Mouse (Mus musculus) G1E (cell line): ENCODE measurements around the gene Paqr5. TPM values are rescaled to one million over a fixed set of nuclear protein-coding genes. Genes with fewer than 3 reads are reported as not detected.

ENCODE experiments used
- ATAC-seq: 2 replicates; pipeline ENCODE4 v1.8.0; 2016; ENCODE audit warnings: mild to moderate bottlenecking; ENCODE audit not compliant: insufficient number of reproducible peaks, poor library complexity, low FRiP score, severe bottlenecking; ENCODE audit errors: extremely low read depth
- DNase-seq: peaks from one replicate; pipeline ENCODE4 v3.0.0; 2012; ENCODE audit warnings: low spot score
- H3K27me3 ChIP-seq: 2 replicates; pipeline ENCODE4 v1.6.1; 2012; ENCODE audit warnings: mild to moderate bottlenecking, low read length, inconsistent platforms; ENCODE audit not compliant: insufficient read depth
- H3K36me3 ChIP-seq: replicated peaks from 2 replicates; pipeline ENCODE3; 2012; ENCODE audit warnings: mild to moderate bottlenecking, inconsistent platforms
- H3K4me1 ChIP-seq: 2 replicates; pipeline ENCODE4 v1.6.1; 2012; ENCODE audit warnings: low read depth, low read length, inconsistent platforms, mixed read lengths; ENCODE audit not compliant: insufficient read depth
- H3K4me3 ChIP-seq: 2 replicates; pipeline ENCODE4 v1.5.1; 2012; ENCODE audit warnings: low read depth, mild to moderate bottlenecking, inconsistent platforms, low read length, moderate library complexity, mixed read lengths
- H3K9me3 ChIP-seq: replicated peaks from 2 replicates; pipeline ENCODE4 v1.6.1; 2012; ENCODE audit warnings: inconsistent platforms
- CTCF ChIP-seq: IDR thresholded peaks from 2 replicates; pipeline ENCODE4 v1.5.1; 2012; ENCODE audit warnings: low read depth, low read length, inconsistent platforms, mixed read lengths
- GATA1 ChIP-seq: IDR thresholded peaks from 2 replicates; pipeline ENCODE4 v1.6.1; 2012; ENCODE audit warnings: borderline replicate concordance, low read length, inconsistent platforms, mixed read lengths
- GATA2 ChIP-seq: IDR thresholded peaks from 2 replicates; pipeline ENCODE4 v1.6.1; 2012; ENCODE audit warnings: low read depth, low read length, inconsistent platforms, borderline replicate concordance
- POLR2AphosphoS5 ChIP-seq: IDR thresholded peaks from 2 replicates; pipeline ENCODE4 v1.6.1; 2012; ENCODE audit warnings: low read depth, low read length, inconsistent platforms; ENCODE audit not compliant: insufficient replicate concordance
- TAL1 ChIP-seq: conservative IDR thresholded peaks from 2 replicates; pipeline ENCODE4 v1.6.1; 2012; ENCODE audit warnings: low read depth, low read length, inconsistent platforms, mixed read lengths
- polyA plus RNA-seq: library from polyadenylated mRNA; stranded (reverse); fragments of >175 nt; gene quantifications from 2 replicates; pipeline ENCODE4 v1.2.3, GENCODE M21; 2012
- total RNA-seq, 2 experiments: library from RNA; stranded (forward) in 1 of 2; stranded (reverse) in 1 of 2; fragments of 200-1000 nt in 1 of 2; fragments of >200 nt in 1 of 2; fragmentation: Nextera tagmentation in 1 of 2; gene quantifications; 2 replicates each; pipeline ENCODE4 v1.2.3; 2014 to 2017

Paqr5 gene
- total and polyA plus RNA-seq, 3 experiments: 0.22 TPM; not detected in 2

DNA sequence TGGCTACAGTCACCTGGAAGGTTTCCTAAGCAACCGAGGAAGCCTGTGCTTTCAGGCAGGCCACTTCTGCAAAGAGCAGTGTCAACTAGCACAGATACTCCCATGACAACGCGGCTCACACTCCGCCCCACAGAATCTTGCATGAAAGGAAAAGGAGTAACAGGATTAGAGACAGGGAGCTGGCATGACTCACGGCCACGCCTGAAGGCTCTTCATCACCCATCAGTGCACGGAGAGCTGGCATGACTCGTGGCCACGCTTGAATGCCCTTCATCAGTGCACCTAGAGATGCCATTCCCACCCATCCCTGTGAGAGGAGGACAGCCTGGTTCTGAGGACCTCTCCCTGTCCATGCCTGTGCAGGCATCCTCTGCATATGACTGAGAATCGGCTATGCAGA, 59.3 kb downstream of the Paqr5 start:
- TF ChIP-seq GATA2 (no peak), GATA1 (no peak)
- 0 out of 2 replicates have a peak, but pooled peaks cover 3% of the 10 kb centered on the region for H3K4me1 ChIP-seq
- no peaks in the 10 kb centered on the region for H3K36me3 ChIP-seq
- no peaks in the 10 kb centered on the region for H3K9me3 ChIP-seq
- H3K27me3 ChIP-seq: peaks cover 60% of the 10 kb centered on the region
- DNase-seq (no peak), ATAC-seq (no peak)
- H3K4me3 ChIP-seq: no peak overlapping the region

DNA sequence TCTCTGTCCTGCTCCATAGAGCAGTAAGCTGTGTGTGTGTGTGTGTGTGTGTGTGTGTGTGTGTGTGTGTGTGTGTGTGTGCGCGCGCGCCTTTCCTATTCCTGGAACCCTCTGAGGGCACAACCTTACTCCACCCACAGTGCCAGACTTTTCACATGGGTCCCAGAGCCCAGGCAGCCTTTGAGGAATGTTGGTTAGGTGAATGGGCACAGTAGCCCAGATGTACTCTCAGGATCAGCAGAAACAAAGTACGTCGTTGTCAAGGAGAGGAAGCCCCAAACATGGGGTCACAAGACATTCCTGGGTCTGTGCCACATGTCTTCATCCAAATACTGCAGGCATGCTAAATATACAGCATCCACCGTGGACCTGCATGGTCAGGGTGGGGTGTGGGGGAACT, 60.7 kb downstream of the Paqr5 start:
- H3K36me3 ChIP-seq: no peaks in the 10 kb centered on the region
- peaks cover 6% of the 10 kb centered on the region for H3K4me1 ChIP-seq
- no peak overlapping the region for H3K4me3 ChIP-seq
- peaks cover 65% of the 10 kb centered on the region for H3K27me3 ChIP-seq
- DNase-seq (no peak), ATAC-seq (no peak)
- no peak for TF ChIP-seq TAL1
- TF ChIP-seq POLR2AphosphoS5: no peak
- TF ChIP-seq GATA2: no peak
- no peak for TF ChIP-seq GATA1
- no peak for TF ChIP-seq CTCF
- H3K9me3 ChIP-seq: no peaks in the 10 kb centered on the region

DNA sequence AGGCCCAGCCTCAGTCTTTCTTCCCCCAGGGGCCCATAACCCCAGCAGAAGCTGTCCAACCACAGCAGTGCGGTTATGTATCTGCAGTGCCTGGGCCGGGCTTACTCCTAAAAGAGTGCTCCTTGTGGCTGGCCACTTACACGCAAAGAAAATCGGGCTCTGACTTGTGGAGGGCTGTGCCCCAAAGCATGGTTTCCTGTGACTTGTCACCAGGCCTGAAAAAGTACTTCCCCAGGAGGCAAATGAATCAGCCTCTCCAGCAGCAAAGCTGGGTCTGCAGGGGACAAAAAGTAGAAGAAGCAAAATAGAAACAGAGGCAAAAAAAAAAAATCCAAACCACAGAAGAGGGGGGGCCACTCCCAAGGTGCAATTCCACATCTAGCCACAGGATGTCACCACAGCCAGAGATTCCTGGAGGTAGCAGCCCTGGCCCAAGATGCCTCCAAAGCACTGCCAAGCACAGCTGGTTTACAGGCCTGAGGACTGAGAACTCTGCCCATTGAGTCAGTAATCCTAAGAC, 61.2 kb downstream of the Paqr5 start:
- Histone ChIP-seq H3K9me3 (no peaks in the 10 kb centered on the region), H3K27me3 (peaks cover 64% of the 10 kb centered on the region), H3K36me3 (no peaks in the 10 kb centered on the region), H3K4me1 (peaks cover 9% of the 10 kb centered on the region), H3K4me3 (no peak overlapping the region)
- ATAC-seq: no peak
- DNase-seq: peak; percentile 33
- TF ChIP-seq CTCF: peak; percentile 52; the same call in 1 of the 2 replicates
- no peak for TF ChIP-seq TAL1

DNA sequence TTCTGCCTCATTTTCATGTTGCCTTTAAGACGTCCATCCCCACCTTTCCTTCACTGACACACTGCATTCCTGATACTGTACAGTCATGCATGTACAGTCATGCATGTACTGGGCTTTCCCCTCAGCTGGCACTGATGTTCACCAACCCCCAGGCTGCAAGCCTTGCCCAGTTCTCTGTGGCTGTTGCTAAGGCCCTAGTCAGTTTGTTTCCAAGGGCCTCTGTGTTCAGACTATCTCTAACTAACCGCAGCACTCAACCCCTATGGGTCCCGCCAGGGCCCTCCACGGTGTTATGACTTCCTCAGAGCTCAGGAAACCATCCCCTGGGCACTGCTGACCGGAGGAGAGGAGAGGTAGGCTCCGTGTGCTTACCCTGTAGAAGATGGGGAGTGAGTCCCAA, 63.3 kb downstream of the Paqr5 start:
- peaks cover 53% of the 10 kb centered on the region for H3K27me3 ChIP-seq
- no peaks in the 10 kb centered on the region for H3K36me3 ChIP-seq
- TF ChIP-seq GATA2: no peak
- no peak for TF ChIP-seq POLR2AphosphoS5
- no peak for TF ChIP-seq TAL1
- TF ChIP-seq CTCF: no peak
- no peak for TF ChIP-seq GATA1
- no peak overlapping the region for H3K4me3 ChIP-seq
- ATAC-seq (no peak), DNase-seq (no peak)
- H3K4me1 ChIP-seq: peaks cover 9% of the 10 kb centered on the region
- H3K9me3 ChIP-seq: no peaks in the 10 kb centered on the region

DNA sequence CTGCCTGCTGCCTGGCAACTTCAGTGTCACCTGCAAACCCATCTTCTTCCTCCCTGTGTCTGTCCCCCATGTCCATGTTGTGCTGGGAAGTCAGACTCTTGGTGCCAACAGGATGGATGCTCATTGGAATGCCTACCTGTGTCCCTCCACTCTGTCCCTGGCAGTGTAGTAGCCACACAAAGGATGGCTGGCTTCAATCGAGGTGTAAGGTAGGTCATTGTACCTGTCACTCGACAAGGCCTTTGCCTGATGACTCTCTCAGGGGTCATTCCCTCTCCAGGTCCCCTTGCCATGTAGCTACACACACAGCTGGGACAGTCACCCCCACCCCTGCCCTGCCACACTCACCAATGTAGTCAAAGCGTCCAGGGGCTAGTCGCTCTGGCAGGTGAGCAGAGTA, 65.5 kb downstream of the Paqr5 start:
- Histone ChIP-seq H3K9me3 (no peaks in the 10 kb centered on the region), H3K4me3 (0 out of 2 replicates have a peak overlapping the region, but pooled peaks have one; percentile 1), H3K4me1 (peaks cover 9% of the 10 kb centered on the region), H3K36me3 (no peaks in the 10 kb centered on the region), H3K27me3 (peaks cover 47% of the 10 kb centered on the region)
- no peak for ATAC-seq
- TF ChIP-seq TAL1: no peak
- no peak for TF ChIP-seq GATA2
- TF ChIP-seq GATA1: no peak
- no peak for TF ChIP-seq POLR2AphosphoS5
- TF ChIP-seq CTCF: no peak
- DNase-seq: no peak

DNA sequence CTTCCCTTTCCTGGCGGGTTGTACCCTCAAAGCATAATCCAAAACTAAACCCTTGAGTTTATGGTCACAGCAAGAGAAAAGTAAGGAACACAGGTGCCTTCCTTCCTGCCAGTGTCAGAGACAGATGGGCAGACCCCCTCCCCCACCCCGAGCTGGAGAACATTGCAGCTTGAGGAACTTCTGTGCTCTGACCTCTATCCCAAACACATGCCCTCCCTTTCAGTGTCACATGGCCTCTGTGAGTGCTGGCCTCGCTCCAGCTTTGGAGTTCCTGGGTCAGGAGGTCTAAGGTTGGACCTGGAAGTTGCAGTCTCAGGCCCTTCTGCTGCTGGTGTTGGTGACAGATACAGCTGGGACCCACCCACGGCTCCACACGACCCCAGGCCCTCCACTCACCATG, 65.9 kb downstream of the Paqr5 start:
- Histone ChIP-seq H3K4me3 (no peak overlapping the region), H3K27me3 (peaks cover 51% of the 10 kb centered on the region), H3K36me3 (no peaks in the 10 kb centered on the region), H3K4me1 (peaks cover 9% of the 10 kb centered on the region), H3K9me3 (no peaks in the 10 kb centered on the region)
- TF ChIP-seq CTCF (no peak), GATA2 (no peak), GATA1 (no peak), TAL1 (no peak), POLR2AphosphoS5 (no peak)
- no peak for ATAC-seq
- DNase-seq: no peak

DNA sequence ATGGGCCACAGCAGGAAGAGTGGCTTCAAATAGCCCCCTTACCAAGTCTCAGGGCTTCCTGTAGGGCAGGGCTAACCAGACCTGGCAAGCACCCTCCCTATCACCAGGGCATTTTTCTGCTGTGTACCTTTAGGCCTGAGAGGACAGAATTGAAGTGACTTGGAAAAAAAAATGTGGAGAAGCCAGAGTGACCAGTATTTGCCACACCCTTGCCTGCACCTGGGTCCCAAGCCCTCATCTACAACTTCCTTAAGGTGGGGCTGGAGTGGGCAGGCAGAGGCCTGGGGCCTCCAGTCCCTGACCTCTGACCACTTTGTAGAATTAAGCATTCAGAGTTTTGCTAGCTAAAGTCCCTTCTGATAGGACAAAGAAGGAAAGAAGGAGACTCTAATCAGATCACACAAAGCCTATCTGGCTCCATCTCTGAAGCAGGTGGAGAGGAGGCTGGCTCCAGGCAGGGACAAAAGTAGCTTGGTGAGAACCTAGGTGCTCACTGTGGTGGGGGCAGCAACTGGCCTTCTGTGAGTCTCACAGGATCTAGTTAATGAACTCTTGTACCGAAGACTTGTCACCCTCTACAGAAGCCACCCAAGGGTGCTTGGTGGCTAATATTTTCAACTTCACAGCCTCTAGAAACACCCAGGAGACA, 66.6 kb downstream of the Paqr5 start:
- no peak for DNase-seq
- Histone ChIP-seq H3K4me1 (peaks cover 9% of the 10 kb centered on the region), H3K9me3 (no peaks in the 10 kb centered on the region), H3K36me3 (no peaks in the 10 kb centered on the region), H3K27me3 (peaks cover 48% of the 10 kb centered on the region), H3K4me3 (no peak overlapping the region)
- TF ChIP-seq TAL1 (no peak), CTCF (no peak), GATA2 (no peak), POLR2AphosphoS5 (no peak), GATA1 (no peak)
- ATAC-seq: no peak
